Mouse (Mus musculus): ENCODE results near the gene Socs3. TPM values are rescaled to one million over a fixed set of nuclear protein-coding genes. Genes with fewer than 3 reads are reported as not detected.

Gene Socs3
- total RNA-seq (2023): 46.7 to 57.5 TPM (median 52.7 TPM) in 4 replicates

GRCm38 (mm10) chr11:117969945-117970872 lies at the start of gene Socs3:
TSS of gene Socs3 (minus strand) at chr11:117970047.

GRCm38 (mm10) chr11:117986126-117987031 lies 16.5 kb upstream of the Socs3 start, which contains the start of gene Pgs1:
TSS of gene Pgs1 (plus strand) at chr11:117986292.

Other genes with a start within 250 kb of the Socs3 start
- gene Tmc8, start 188.0 kb downstream of the Socs3 start, total RNA-seq (2023): 55.5 to 74.8 TPM (median 63.6 TPM) in 4 replicates
- gene Tmc6, start 187.8 kb downstream of the Socs3 start, total RNA-seq (2023): 146 to 159 TPM (median 153 TPM) in 4 replicates
- gene 6030468B19Rik, start 172.4 kb downstream of the Socs3 start, total RNA-seq (2023): 1.5 to 3.9 TPM (median 2.2 TPM) in 4 replicates
- gene Gm20708, start 160.4 kb downstream of the Socs3 start, total RNA-seq (2023): 9.7 to 12.9 TPM (median 11.1 TPM) in 4 replicates
- gene Syngr2, start 160.4 kb downstream of the Socs3 start, total RNA-seq (2023): 188 to 203 TPM (median 197 TPM) in 4 replicates
- 29.6 to 35.1 TPM (median 30.2 TPM) in 4 replicates for gene Afmid, start 144.1 kb downstream of the Socs3 start, total RNA-seq (2023)
- gene Tk1, start 144.0 kb downstream of the Socs3 start, total RNA-seq (2023): 40.1 to 47.4 TPM (median 41.8 TPM) in 4 replicates
- 1.7 to 3.1 TPM (median 2.4 TPM) in 4 replicates for gene Birc5, start 120.8 kb downstream of the Socs3 start, total RNA-seq (2023)
- gene Tmem235, start 109.3 kb downstream of the Socs3 start, total RNA-seq (2023): not detected in 4 replicates
- 2.1 to 2.6 TPM (median 2.3 TPM) in 4 replicates for gene Tha1, start 96.6 kb downstream of the Socs3 start, total RNA-seq (2023)
- 42.4 to 46.0 TPM (median 43.7 TPM) in 4 replicates for gene Pgs1, start 16.2 kb upstream of the Socs3 start, total RNA-seq (2023)
- gene Dnah17, start 160.6 kb upstream of the Socs3 start, total RNA-seq (2023): 0.85 to 2.4 TPM (median 1.8 TPM) in 4 replicates